Mouse (Mus musculus) CH12.LX (cell line): ENCODE results near the gene Apold1. TPM values are rescaled to one million over a fixed set of nuclear protein-coding genes. Genes with fewer than 3 reads are reported as not detected.

Experiments
- DNase-seq: peaks from one replicate; pipeline ENCODE4 v3.0.0-alpha.2; 2013; ENCODE audit errors: extremely low read depth
- H3K27ac ChIP-seq: 2 replicates; pipeline ENCODE4 v1.5.1; 2012; ENCODE audit warnings: low read depth, mild to moderate bottlenecking, control low read depth, moderate library complexity; ENCODE audit not compliant: insufficient read depth
- H3K27me3 ChIP-seq: replicated peaks from 2 replicates; pipeline ENCODE3; 2012; ENCODE audit warnings: inconsistent platforms
- H3K36me3 ChIP-seq, 2 experiments: replicated peaks in 1 of 2; 2 replicates each; pipeline versions ENCODE3 to v1.6.1; 2012; ENCODE audit warnings: inconsistent platforms in 1 of 2, low read length in 1 of 2, mild to moderate bottlenecking in 1 of 2, mixed read lengths in 1 of 2, moderate library complexity in 1 of 2; ENCODE audit not compliant: control insufficient read depth in 1 of 2, insufficient read depth in 1 of 2
- H3K4me1 ChIP-seq, 2 experiments: 2 replicates each; pipeline ENCODE4 v1.6.1; 2012; ENCODE audit warnings: inconsistent platforms in 1 of 2, moderate library complexity in 1 of 2; ENCODE audit not compliant: insufficient read depth in 2 of 2, control insufficient read depth in 1 of 2
- H3K4me2 ChIP-seq: 2 replicates; pipeline ENCODE4 v1.6.1; 2012; ENCODE audit warnings: low read depth, mild to moderate bottlenecking, control low read depth; ENCODE audit not compliant: poor library complexity, insufficient read depth, severe bottlenecking
- H3K4me3 ChIP-seq, 3 experiments: fragments of 150-350 bp in 1 of 3; sonication (generic) in 1 of 3; replicated peaks in 1 of 3; 2 replicates each; pipeline versions ENCODE3 to v1.5.1; 2011 to 2012; ENCODE audit warnings: low read depth in 2 of 3, low read length in 2 of 3, mild to moderate bottlenecking in 2 of 3, moderate library complexity in 2 of 3, control low read depth in 1 of 3, improper control_type of control experiment in 1 of 3, inconsistent platforms in 1 of 3, mixed read lengths in 1 of 3; ENCODE audit not compliant: poor library complexity in 1 of 3
- H3K79me2 ChIP-seq: replicated peaks from 2 replicates; pipeline ENCODE4 v1.6.1; 2012; ENCODE audit warnings: mild to moderate bottlenecking, moderate library complexity; ENCODE audit not compliant: control insufficient read depth, poor library complexity, insufficient read depth, severe bottlenecking; ENCODE audit errors: extremely low read depth
- H3K9ac ChIP-seq: 2 replicates; pipeline ENCODE4 v1.6.1; 2012; ENCODE audit warnings: low read depth, mild to moderate bottlenecking, control low read depth, moderate library complexity; ENCODE audit not compliant: insufficient read depth
- H3K9me3 ChIP-seq: replicated peaks from 2 replicates; pipeline ENCODE3; 2012; ENCODE audit warnings: low read length, inconsistent platforms, mixed read lengths
- BHLHE40 ChIP-seq: IDR thresholded peaks from 2 replicates; pipeline ENCODE4 v1.6.1; 2011; ENCODE audit warnings: mild to moderate bottlenecking, low read depth, low read length, improper control_type of control experiment
- ETS1 ChIP-seq: conservative IDR thresholded peaks from 2 replicates; pipeline ENCODE4 v1.6.1; 2012; ENCODE audit warnings: low read depth, mild to moderate bottlenecking, inconsistent platforms, low read length, improper control_type of control experiment, moderate library complexity
- GABPA ChIP-seq: IDR thresholded peaks from 2 replicates; pipeline ENCODE4 v1.6.1; 2012; ENCODE audit warnings: low read depth, low read length, improper control_type of control experiment, inconsistent platforms; ENCODE audit not compliant: insufficient replicate concordance
- IRF4 ChIP-seq: IDR thresholded peaks from 2 replicates; pipeline ENCODE4 v1.6.1; 2014; ENCODE audit warnings: low read depth, mild to moderate bottlenecking, inconsistent platforms, low read length, improper control_type of control experiment
- JUN ChIP-seq: IDR thresholded peaks from 2 replicates; pipeline ENCODE4 v1.6.1; 2011; ENCODE audit warnings: low read depth, mild to moderate bottlenecking, low read length, improper control_type of control experiment, moderate library complexity; ENCODE audit not compliant: insufficient read depth
- JUND ChIP-seq: conservative IDR thresholded peaks from 2 replicates; pipeline ENCODE4 v1.6.1; 2011; ENCODE audit warnings: low read depth, low read length, improper control_type of control experiment
- MAZ ChIP-seq: IDR thresholded peaks from 2 replicates; pipeline ENCODE4 v1.6.1; 2012; ENCODE audit warnings: low read depth, mild to moderate bottlenecking, inconsistent platforms, low read length, improper control_type of control experiment, moderate library complexity
- MXI1 ChIP-seq: IDR thresholded peaks from 2 replicates; pipeline ENCODE4 v1.6.1; 2011; ENCODE audit warnings: mild to moderate bottlenecking, low read depth, low read length, improper control_type of control experiment
- MYC ChIP-seq: IDR thresholded peaks from 2 replicates; pipeline ENCODE4 v1.6.1; 2011; ENCODE audit warnings: low read depth, mild to moderate bottlenecking, improper control_type of control experiment, low read length
- NRF1 ChIP-seq: IDR thresholded peaks from 2 replicates; pipeline ENCODE4 v1.6.1; 2014; ENCODE audit warnings: low read depth, mild to moderate bottlenecking, inconsistent platforms, low read length, improper control_type of control experiment, moderate library complexity
- POLR2A ChIP-seq: IDR thresholded peaks from 2 replicates; pipeline ENCODE4 v1.6.1; 2011; ENCODE audit warnings: low read depth, mild to moderate bottlenecking, improper control_type of control experiment, low read length
- SMC3 ChIP-seq: IDR thresholded peaks from 2 replicates; pipeline ENCODE4 v1.6.1; 2011; ENCODE audit warnings: low read depth, low read length, improper control_type of control experiment
- TBP ChIP-seq: conservative IDR thresholded peaks from 2 replicates; pipeline ENCODE4 v1.6.1; 2011; ENCODE audit warnings: low read depth, low read length, improper control_type of control experiment
- TCF12 ChIP-seq: IDR thresholded peaks from 2 replicates; pipeline ENCODE4 v1.6.1; 2014; ENCODE audit warnings: low read depth, mild to moderate bottlenecking, inconsistent platforms, low read length, improper control_type of control experiment
- UBTF ChIP-seq: IDR thresholded peaks from 2 replicates; pipeline ENCODE4 v1.6.1; 2012; ENCODE audit warnings: low read depth, mild to moderate bottlenecking, inconsistent platforms, low read length, improper control_type of control experiment, moderate library complexity
- ZC3H11A ChIP-seq: IDR thresholded peaks from 2 replicates; pipeline ENCODE4 v1.6.1; 2012; ENCODE audit warnings: low read depth, mild to moderate bottlenecking, inconsistent platforms, low read length, improper control_type of control experiment
- ZKSCAN1 ChIP-seq: IDR thresholded peaks from 2 replicates; pipeline ENCODE4 v1.6.1; 2012; ENCODE audit warnings: low read depth, inconsistent platforms, low read length, improper control_type of control experiment, borderline replicate concordance
- dilution Hi-C: fragments of 300-500 bp; cut with MboI; formaldehyde crosslinking; loops from 2 replicates; pipeline ENCODE4 v1.14.3; 2020; ENCODE audit warnings: low sequenced_read_pairs; ENCODE audit not compliant: extremely low pct_unique_long_range_greater_than_20kb, extremely low pct_ligation_motif_present
- in situ Hi-C: fragments of 300-500 bp; cut with MboI; formaldehyde crosslinking; loops from 3 replicates; pipeline ENCODE4 v1.14.3; 2019; ENCODE audit warnings: low sequenced_read_pairs, low pct_ligation_motif_present, low pct_unique_long_range_greater_than_20kb, mixed read lengths
- polyA plus RNA-seq: library from polyadenylated mRNA; unstranded; fragments of >175 nt; gene quantifications from 2 replicates; pipeline ENCODE4 v1.2.1, GENCODE M21; 2012; ENCODE audit warnings: low read depth; ENCODE audit not compliant: insufficient read length
- total RNA-seq, 2 experiments: library from RNA; depleted of rRNA; stranded (reverse); fragments of 300-350 nt in 1 of 2; fragments of >200 nt in 1 of 2; gene quantifications; 2 replicates each; pipeline ENCODE4 v1.2.3; 2012 to 2014

Apold1 gene
- total and polyA plus RNA-seq, 3 experiments = 1.0 to 3.1 (median 2.7) TPM

GRCm38 (mm10) chr6:135029246-135029645 lies 47.7 kb downstream of the Apold1 start:
- Histone ChIP-seq H3K9ac (no peak overlapping the region), H3K4me3 (no peak overlapping the region), H3K27me3 (no peaks in the 10 kb centered on the region), H3K79me2 (no peaks in the 10 kb centered on the region), H3K9me3 (no peaks in the 10 kb centered on the region), H3K4me2 (no peak overlapping the region), H3K27ac (no peak overlapping the region), H3K4me1 (peaks cover 0 to 25% of the 10 kb centered on the region in 2 experiments; a peak in 2 of 4 replicates), H3K36me3 (peaks cover 4 to 13% of the 10 kb centered on the region in 2 experiments)
- in situ Hi-C loops (no loop called here), dilution Hi-C loops (no loop called here)
- DNase-seq = no peak
- no peak for TF ChIP-seq ETS1
- TF ChIP-seq TBP = no peak
- TF ChIP-seq GABPA = no peak
- TF ChIP-seq JUN = no peak
- TF ChIP-seq MXI1 = no peak
- TF ChIP-seq SMC3 = no peak
- no peak for TF ChIP-seq MYC
- TF ChIP-seq IRF4 = no peak
- TF ChIP-seq MAZ = no peak
- TF ChIP-seq NRF1 = no peak
- no peak for TF ChIP-seq BHLHE40
- TF ChIP-seq UBTF = no peak
- no peak for TF ChIP-seq ZC3H11A
- no peak for TF ChIP-seq POLR2A
- TF ChIP-seq TCF12 = no peak
- TF ChIP-seq JUND = no peak
- no peak for TF ChIP-seq ZKSCAN1

Other genes with a start within 250 kb of the Apold1 start
- 8.8 and 10.6 TPM in 2 replicates for gene Dusp16, start 189.1 kb upstream of the Apold1 start, total RNA-seq (2012; rRNA removed)
- gene Dusp16, start 189.1 kb upstream of the Apold1 start, total RNA-seq (2014; rRNA removed) = 3.7 and 5.2 TPM in 2 replicates
- gene Dusp16, start 189.1 kb upstream of the Apold1 start, polyA plus RNA-seq = 13.1 and 17.3 TPM in 2 replicates
- 0.80 and 2.2 TPM in 2 replicates for gene Crebl2, start 151.6 kb upstream of the Apold1 start, total RNA-seq (2012; rRNA removed)
- gene Crebl2, start 151.6 kb upstream of the Apold1 start, total RNA-seq (2014; rRNA removed) = 0.92 and 1.4 TPM in 2 replicates
- 1.00 and 1.5 TPM in 2 replicates for gene Crebl2, start 151.6 kb upstream of the Apold1 start, polyA plus RNA-seq
- 6.3 and 7.5 TPM in 2 replicates for gene Gpr19, start 83.1 kb upstream of the Apold1 start, total RNA-seq (2012; rRNA removed)
- gene Gpr19, start 83.1 kb upstream of the Apold1 start, total RNA-seq (2014; rRNA removed) = 3.8 and 5.2 TPM in 2 replicates
- 4.8 and 6.0 TPM in 2 replicates for gene Gpr19, start 83.1 kb upstream of the Apold1 start, polyA plus RNA-seq
- 12.8 and 19.2 TPM in 2 replicates for gene Cdkn1b, start 61.3 kb upstream of the Apold1 start, total RNA-seq (2012; rRNA removed)
- gene Cdkn1b, start 61.3 kb upstream of the Apold1 start, total RNA-seq (2014; rRNA removed) = 23.5 TPM in 2 replicates
- 15.8 and 20.9 TPM in 2 replicates for gene Cdkn1b, start 61.3 kb upstream of the Apold1 start, polyA plus RNA-seq
- 82.6 and 91.9 TPM in 2 replicates for gene Ddx47, start 29.9 kb downstream of the Apold1 start, total RNA-seq (2012; rRNA removed)
- 57.8 and 61.4 TPM in 2 replicates for gene Ddx47, start 29.9 kb downstream of the Apold1 start, total RNA-seq (2014; rRNA removed)
- gene Ddx47, start 29.9 kb downstream of the Apold1 start, polyA plus RNA-seq = 110 and 132 TPM in 2 replicates
- 0.08 TPM in 1 of 2 replicates, not detected in the other for gene Gprc5a, start 83.9 kb downstream of the Apold1 start, total RNA-seq (2012; rRNA removed)
- not detected in 2 replicates for gene Gprc5a, start 83.9 kb downstream of the Apold1 start, total RNA-seq (2014; rRNA removed)
- gene Gprc5a, start 83.9 kb downstream of the Apold1 start, polyA plus RNA-seq = 0.59 and 0.65 TPM in 2 replicates
- gene Gprc5d, start 136.6 kb downstream of the Apold1 start, total RNA-seq (2012; rRNA removed) = not detected in 2 replicates
- not detected in 2 replicates for gene Gprc5d, start 136.6 kb downstream of the Apold1 start, total RNA-seq (2014; rRNA removed)
- gene Gprc5d, start 136.6 kb downstream of the Apold1 start, polyA plus RNA-seq = not detected in 2 replicates
- gene Fam234b, start 216.3 kb downstream of the Apold1 start, total RNA-seq (2012; rRNA removed) = 0.04 TPM in 2 replicates
- 0.20 and 0.23 TPM in 2 replicates for gene Fam234b, start 216.3 kb downstream of the Apold1 start, total RNA-seq (2014; rRNA removed)
- gene Fam234b, start 216.3 kb downstream of the Apold1 start, polyA plus RNA-seq = 0.49 and 0.76 TPM in 2 replicates
- gene Hebp1, start 216.3 kb downstream of the Apold1 start, total RNA-seq (2012; rRNA removed) = not detected in 2 replicates
- not detected in 2 replicates for gene Hebp1, start 216.3 kb downstream of the Apold1 start, total RNA-seq (2014; rRNA removed)
- gene Hebp1, start 216.3 kb downstream of the Apold1 start, polyA plus RNA-seq = not detected in 2 replicates